Mouse (Mus musculus): ENCODE measurements around the gene Hist1h3e.

The Hist1h3e gene

GRCm38 (mm10) chr13:23536076-23536822 is 25.9 kb downstream of the Hist1h3e start:
- DNase-seq = no peak

GRCm38 (mm10) chr13:23535137-23536075 is 26.8 kb downstream of the Hist1h3e start, which contains the start of gene Hist1h3g:
Gene Hist1h3g (plus strand): TSS chr13:23535422.
- peak; percentile 84 for DNase-seq

DNA sequence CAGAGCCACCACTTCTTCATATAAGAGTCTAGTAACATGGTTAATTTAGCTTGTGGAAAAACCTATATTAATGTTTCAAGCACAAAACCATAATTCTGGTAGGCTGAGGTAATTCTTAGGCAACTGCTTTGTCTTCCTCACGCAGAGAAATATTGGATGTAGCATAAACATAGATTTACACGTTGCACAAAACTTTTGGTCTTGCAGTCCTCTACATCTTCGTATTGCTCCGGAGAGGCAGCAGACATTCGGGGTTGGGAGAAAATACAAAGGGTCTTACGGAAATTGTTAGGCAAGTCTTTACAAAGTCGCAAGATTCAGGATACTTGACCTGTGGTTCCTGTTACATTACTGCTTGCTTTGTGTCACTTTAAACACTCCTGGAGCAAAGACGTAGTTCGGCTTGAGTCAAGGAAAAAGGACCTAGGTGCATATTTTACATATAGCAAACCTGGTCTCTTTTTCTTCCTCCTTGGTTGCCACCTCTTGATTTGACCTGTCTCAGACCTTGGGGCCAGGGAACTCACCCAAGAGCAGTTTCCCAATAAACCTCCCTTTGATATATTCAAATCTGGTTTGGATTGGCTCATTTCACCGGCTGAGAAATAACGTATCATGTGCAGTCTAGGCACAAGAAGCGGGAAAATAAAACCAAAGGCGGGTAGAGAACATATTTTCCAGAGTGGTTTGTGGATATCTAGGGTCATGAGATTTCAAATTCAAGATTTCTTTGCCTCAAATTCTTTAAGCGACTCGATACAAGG is 27.6 kb downstream of the Hist1h3e start:
- DNase-seq = no peak

- DNase-seq = peak; percentile 76
Observed at GRCm38 (mm10) chr13:23533560-23534367, 28.4 kb downstream of the Hist1h3e start, which contains the start of gene Hist1h2af. Gene Hist1h2af (plus strand): TSS chr13:23533906.

- no peak for DNase-seq
Observed at GRCm38 (mm10) chr13:23532262-23533075, 29.7 kb downstream of the Hist1h3e start.

DNA sequence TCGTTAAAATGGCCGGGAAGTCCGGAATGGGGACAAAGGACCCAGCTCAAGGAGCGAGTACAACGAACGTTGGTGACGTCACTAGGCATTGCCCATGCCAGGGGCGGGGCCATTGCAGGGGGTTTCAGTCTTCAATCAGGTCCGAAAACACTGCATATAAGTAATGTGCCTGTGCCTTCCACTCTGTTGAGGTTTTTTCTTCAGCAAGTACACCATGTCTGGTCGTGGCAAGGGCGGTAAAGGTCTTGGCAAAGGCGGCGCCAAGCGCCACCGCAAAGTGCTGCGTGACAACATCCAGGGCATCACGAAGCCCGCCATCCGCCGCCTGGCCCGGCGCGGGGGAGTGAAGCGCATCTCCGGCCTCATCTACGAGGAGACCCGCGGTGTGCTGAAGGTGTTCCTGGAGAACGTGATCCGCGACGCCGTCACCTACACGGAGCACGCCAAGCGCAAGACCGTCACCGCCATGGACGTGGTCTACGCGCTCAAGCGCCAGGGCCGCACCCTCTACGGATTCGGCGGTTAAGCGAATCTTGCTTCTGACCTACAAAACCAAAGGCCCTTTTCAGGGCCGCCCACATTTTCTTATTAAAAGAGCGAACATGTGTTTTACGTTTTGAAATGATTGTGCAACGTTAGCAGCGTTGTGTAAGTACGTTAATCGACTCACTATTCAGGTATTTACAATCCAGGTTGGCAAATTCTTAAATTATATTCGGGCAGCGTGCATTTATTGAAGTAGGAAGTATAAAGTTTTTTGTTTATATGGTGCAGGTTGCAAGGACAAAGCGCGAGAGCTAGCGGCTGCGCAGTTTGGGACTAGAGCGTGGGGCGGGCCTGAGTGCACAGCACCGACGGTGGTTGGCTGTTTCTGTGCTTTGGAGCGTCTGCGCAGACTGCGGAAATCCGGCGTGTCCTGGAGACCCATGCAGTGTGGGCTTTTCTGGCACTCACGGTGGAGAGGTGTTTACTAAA is 31.0 kb downstream of the Hist1h3e start, which contains the start of gene Hist1h4h:
Gene Hist1h4h (plus strand): TSS at position 150 of the 975 bp plus-strand sequence.
- peak; percentile 98 for DNase-seq

DNA sequence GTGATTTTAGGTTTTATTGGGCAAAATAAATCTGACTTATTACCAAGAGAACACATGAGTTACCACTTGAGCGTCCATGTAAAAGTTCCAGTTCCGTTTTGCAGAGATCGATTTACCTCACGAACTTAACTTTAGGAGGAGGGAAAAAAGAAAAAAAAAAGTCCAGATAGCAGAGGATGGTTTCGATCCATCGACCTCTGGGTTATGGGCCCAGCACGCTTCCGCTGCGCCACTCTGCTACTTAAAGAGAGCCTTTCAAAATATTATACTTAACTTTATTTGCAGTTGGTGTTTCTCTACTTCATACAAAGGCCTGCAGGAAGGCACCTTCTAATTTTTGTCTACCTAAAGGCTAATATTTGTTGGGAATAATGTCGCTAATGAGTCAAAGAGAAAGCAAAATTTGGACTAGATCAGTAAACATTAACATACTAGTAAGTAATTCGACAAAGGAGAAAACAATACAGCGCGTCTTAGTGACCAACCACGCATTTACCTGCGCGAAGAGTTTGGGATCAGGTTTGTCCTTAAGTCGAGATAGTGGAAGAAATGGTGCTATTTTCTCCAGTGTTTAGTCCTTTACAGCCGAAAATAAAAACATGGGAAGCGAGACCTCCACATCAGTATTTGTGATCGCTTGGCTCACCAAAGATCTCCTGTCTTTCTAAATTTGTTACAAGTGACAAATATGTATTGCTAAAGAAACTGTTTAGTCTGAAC is 31.8 kb downstream of the Hist1h3e start:
- peak; percentile 55 for DNase-seq

- no peak for DNase-seq
Observed at GRCm38 (mm10) chr13:23529480-23530165, 32.5 kb downstream of the Hist1h3e start.

GRCm38 (mm10) chr13:23529005-23529404 is 33.2 kb downstream of the Hist1h3e start:
- DNase-seq = no peak

GRCm38 (mm10) chr13:23526312-23526711 is 35.9 kb downstream of the Hist1h3e start:
- peak; percentile 84 for DNase-seq

- DNase-seq = no peak
Observed at GRCm38 (mm10) chr13:23525901-23526300, 36.3 kb downstream of the Hist1h3e start.

GRCm38 (mm10) chr13:23524654-23525053 is 37.5 kb downstream of the Hist1h3e start:
- peak; percentile 64 for DNase-seq

DNA sequence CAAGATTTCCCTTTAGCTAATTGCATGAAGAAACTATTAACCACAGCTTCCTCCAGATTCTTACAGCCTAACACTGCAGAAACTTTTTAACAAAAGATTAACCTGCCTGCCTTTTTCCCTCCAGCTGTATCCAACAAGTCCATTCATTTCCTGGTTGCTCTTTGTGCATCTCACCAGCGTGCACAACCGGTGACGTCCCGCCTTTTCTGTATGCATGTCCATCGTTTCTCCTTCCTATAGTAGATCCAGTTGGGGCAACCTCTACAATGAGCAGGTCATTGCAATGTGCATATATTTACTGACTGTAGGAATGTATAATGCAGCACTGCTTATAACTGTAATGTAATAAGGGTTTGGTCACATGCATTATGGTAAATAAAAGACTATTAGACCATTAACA is 38.2 kb downstream of the Hist1h3e start:
- DNase-seq = no peak

DNA sequence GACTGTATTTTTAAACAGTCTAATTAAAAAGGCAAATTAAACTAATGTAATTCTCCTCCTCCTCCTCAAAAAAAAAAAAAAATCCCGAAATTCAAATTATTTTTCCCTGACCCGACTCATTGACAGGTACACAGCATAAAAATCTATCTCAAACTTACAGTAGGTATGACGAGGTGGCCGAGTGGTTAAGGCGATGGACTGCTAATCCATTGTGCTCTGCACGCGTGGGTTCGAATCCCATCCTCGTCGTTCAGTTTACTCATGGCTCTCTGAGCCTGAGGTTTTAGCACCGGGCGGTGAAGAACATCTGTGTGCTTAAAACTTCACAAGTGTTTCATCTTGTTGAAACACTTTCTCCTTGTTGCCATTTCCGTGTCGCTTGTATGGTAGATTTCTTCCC is 40.5 kb downstream of the Hist1h3e start:
- peak; percentile 73 for DNase-seq

GRCm38 (mm10) chr13:23519416-23519815 is 42.8 kb downstream of the Hist1h3e start:
- peak; percentile 68 for DNase-seq

DNA sequence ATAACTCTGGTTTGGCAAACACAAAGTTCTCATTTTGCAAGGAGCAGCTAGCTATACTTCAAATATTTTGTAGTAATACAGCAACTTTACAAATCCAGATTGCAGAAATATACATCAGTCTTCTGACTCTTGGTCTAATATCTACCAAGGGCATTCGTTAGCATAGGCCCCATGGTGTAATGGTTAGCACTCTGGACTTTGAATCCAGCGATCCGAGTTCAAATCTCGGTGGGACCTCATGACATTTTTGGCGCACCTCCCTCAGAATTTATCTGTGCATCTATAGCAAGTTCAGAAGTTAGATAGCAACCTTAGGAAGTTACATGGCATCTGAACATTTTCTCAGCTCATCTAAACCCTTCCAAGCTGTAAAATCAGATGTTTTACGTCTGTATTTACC is 43.3 kb downstream of the Hist1h3e start:
- DNase-seq = peak; percentile 71

GRCm38 (mm10) chr13:23518295-23518603 is 43.9 kb downstream of the Hist1h3e start:
- no peak for DNase-seq

DNA sequence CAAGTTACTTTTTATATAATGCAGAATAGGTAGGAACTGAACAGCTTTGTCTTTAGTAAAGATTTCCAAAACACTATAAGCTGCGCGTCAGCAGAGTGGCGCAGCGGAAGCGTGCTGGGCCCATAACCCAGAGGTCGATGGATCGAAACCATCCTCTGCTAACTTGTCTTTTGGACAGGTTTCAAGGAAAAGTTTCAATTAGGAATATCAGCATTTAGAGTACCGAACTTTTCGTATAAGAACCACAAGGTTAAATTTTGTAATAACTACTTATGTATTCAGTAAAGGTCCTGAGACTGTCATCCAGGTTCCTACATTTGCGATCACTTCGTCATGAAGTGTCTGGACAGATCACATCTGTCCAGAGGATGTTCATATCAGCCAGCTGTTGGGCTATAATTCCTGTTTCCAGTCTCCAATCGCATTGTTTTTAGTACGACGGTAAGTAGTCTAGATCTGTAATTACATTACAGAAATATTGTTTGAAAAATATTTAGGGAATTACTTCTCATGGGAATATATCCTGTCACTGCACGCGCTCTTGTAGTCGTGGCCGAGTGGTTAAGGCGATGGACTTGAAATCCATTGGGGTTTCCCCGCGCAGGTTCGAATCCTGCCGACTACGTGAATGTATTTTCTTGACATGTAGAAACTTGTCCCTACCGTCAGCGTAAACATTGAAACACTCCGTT is 44.4 kb downstream of the Hist1h3e start:
- DNase-seq = peak; percentile 82
